Mouse (Mus musculus): Measurements from ENCODE around the gene Sln. TPM values are rescaled to one million over a fixed set of nuclear protein-coding genes. Genes with fewer than 3 reads are reported as not detected.

The Sln gene
- polyA plus RNA-seq, 2 experiments, result 0.10 TPM; not detected in 1

GRCm38 (mm10) chr9:53825318-53825717 lies 24.6 kb upstream of the Sln start:
- TF ChIP-seq CTCF (IDR thresholded peaks at IDR 0.05; ENCODE audit: low read depth) (peak; percentile 70), EP300 (IDR thresholded peaks at IDR 0.05; ENCODE audit: low read depth) (no peak)
- Histone ChIP-seq H3K9me3 (ENCODE audit: control insufficient read depth, low read length) (no peaks in the 10 kb centered on the region), H3K4me2 (ENCODE audit: low read depth) (no peak overlapping the region), H3K4me3 (ENCODE audit: insufficient read depth in 1 of 2, low read depth in 2 of 2, low read length in 2 of 2) (no peak overlapping the region), H3K27ac (no peak overlapping the region), H3K9ac (replicated peaks) (no peak overlapping the region), H3K27me3 (ENCODE audit: control insufficient read depth, insufficient read depth, low read length) (no peaks in the 10 kb centered on the region), H3K36me3 (replicated peaks; ENCODE audit: control insufficient read depth, insufficient read depth, low read depth) (no peaks in the 10 kb centered on the region), H3K4me1 (replicated peaks; ENCODE audit: control insufficient read depth in 2 of 2, insufficient read depth in 2 of 2, low read length in 1 of 2) (no peaks in the 10 kb centered on the region)
- ATAC-seq (ENCODE audit: insufficient read depth) (no peak), DNase-seq (ENCODE audit: low read depth in 3 of 3, low spot score in 3 of 3) (peak in 1 of 3 experiments; percentile 4)
- 6% methylated on average over 9 of the region's 9 CpGs for WGBS (ENCODE audit: insufficient replicate concordance)

GRCm38 (mm10) chr9:53829081-53829865 lies 20.7 kb upstream of the Sln start:
- Histone ChIP-seq H3K27me3 (ENCODE audit: control insufficient read depth, insufficient read depth, low read length) (no peaks in the 10 kb centered on the region), H3K27ac (no peak overlapping the region), H3K4me3 (ENCODE audit: insufficient read depth in 1 of 2, low read depth in 2 of 2, low read length in 2 of 2) (peak overlapping the region; percentile 41 to 55), H3K36me3 (replicated peaks; ENCODE audit: control insufficient read depth, insufficient read depth, low read depth) (no peaks in the 10 kb centered on the region), H3K4me1 (replicated peaks; ENCODE audit: control insufficient read depth in 2 of 2, insufficient read depth in 2 of 2, low read length in 1 of 2) (no peaks in the 10 kb centered on the region), H3K4me2 (ENCODE audit: low read depth) (peak overlapping the region; percentile 52), H3K9ac (replicated peaks) (no peak overlapping the region; the same call in 1 of the 2 replicates), H3K9me3 (ENCODE audit: control insufficient read depth, low read length) (no peaks in the 10 kb centered on the region)
- ATAC-seq (ENCODE audit: insufficient read depth) (no peak), DNase-seq (ENCODE audit: low read depth in 3 of 3, low spot score in 3 of 3) (peak in 1 of 3 experiments; percentile 1)
- TF ChIP-seq EP300 (IDR thresholded peaks at IDR 0.05; ENCODE audit: low read depth), result no peak
- TF ChIP-seq CTCF (IDR thresholded peaks at IDR 0.05; ENCODE audit: low read depth), result no peak; the same call in 1 of the 2 replicates
- WGBS (ENCODE audit: insufficient replicate concordance), result 12% methylated on average over 14 of the region's 14 CpGs

GRCm38 (mm10) chr9:53829866-53830209 lies 20.1 kb upstream of the Sln start:
- no peak for TF ChIP-seq CTCF (IDR thresholded peaks at IDR 0.05; ENCODE audit: low read depth)
- TF ChIP-seq EP300 (IDR thresholded peaks at IDR 0.05; ENCODE audit: low read depth), result no peak
- H3K9ac ChIP-seq (replicated peaks), result no peak overlapping the region; the same call in 1 of the 2 replicates
- H3K36me3 ChIP-seq (replicated peaks; ENCODE audit: control insufficient read depth, insufficient read depth, low read depth), result no peaks in the 10 kb centered on the region
- H3K4me2 ChIP-seq (ENCODE audit: low read depth), result peak overlapping the region; percentile 52
- WGBS (ENCODE audit: insufficient replicate concordance), result 31% methylated on average over 2 of the region's 2 CpGs
- no peaks in the 10 kb centered on the region for H3K27me3 ChIP-seq (ENCODE audit: control insufficient read depth, insufficient read depth, low read length)
- no peaks in the 10 kb centered on the region for H3K9me3 ChIP-seq (ENCODE audit: control insufficient read depth, low read length)
- DNase-seq (ENCODE audit: low read depth in 3 of 3, low spot score in 3 of 3), result no peak
- ATAC-seq (ENCODE audit: insufficient read depth), result no peak
- H3K4me3 ChIP-seq (ENCODE audit: insufficient read depth in 1 of 2, low read depth in 2 of 2, low read length in 2 of 2), result peak overlapping the region; percentile 41 to 55; a peak in 3 of 4 replicates
- no peaks in the 10 kb centered on the region for H3K4me1 ChIP-seq (replicated peaks; ENCODE audit: control insufficient read depth in 2 of 2, insufficient read depth in 2 of 2, low read length in 1 of 2)
- H3K27ac ChIP-seq, result no peak overlapping the region

GRCm38 (mm10) chr9:53835039-53835438 lies 14.9 kb upstream of the Sln start:
- no peaks in the 10 kb centered on the region for H3K36me3 ChIP-seq (replicated peaks; ENCODE audit: control insufficient read depth, insufficient read depth, low read depth)
- H3K9me3 ChIP-seq (ENCODE audit: control insufficient read depth, low read length), result no peaks in the 10 kb centered on the region
- H3K27me3 ChIP-seq (ENCODE audit: control insufficient read depth, insufficient read depth, low read length), result no peaks in the 10 kb centered on the region
- TF ChIP-seq EP300 (IDR thresholded peaks at IDR 0.05; ENCODE audit: low read depth), result no peak
- no peak for TF ChIP-seq CTCF (IDR thresholded peaks at IDR 0.05; ENCODE audit: low read depth)
- no peaks in the 10 kb centered on the region for H3K4me1 ChIP-seq (replicated peaks; ENCODE audit: control insufficient read depth in 2 of 2, insufficient read depth in 2 of 2, low read length in 1 of 2)
- H3K9ac ChIP-seq (replicated peaks), result no peak overlapping the region
- no peak for DNase-seq (ENCODE audit: low read depth in 3 of 3, low spot score in 3 of 3)
- WGBS (ENCODE audit: insufficient replicate concordance), result 40% methylated on average over 3 of the region's 3 CpGs
- no peak overlapping the region for H3K4me2 ChIP-seq (ENCODE audit: low read depth)
- H3K4me3 ChIP-seq (ENCODE audit: insufficient read depth in 1 of 2, low read depth in 2 of 2, low read length in 2 of 2), result no peak overlapping the region
- ATAC-seq (ENCODE audit: insufficient read depth), result no peak
- no peak overlapping the region for H3K27ac ChIP-seq

GRCm38 (mm10) chr9:53835976-53836375 lies 14.0 kb upstream of the Sln start:
- H3K9me3 ChIP-seq (ENCODE audit: control insufficient read depth, low read length), result no peaks in the 10 kb centered on the region
- H3K27ac ChIP-seq, result no peak overlapping the region
- H3K4me1 ChIP-seq (replicated peaks; ENCODE audit: control insufficient read depth in 2 of 2, insufficient read depth in 2 of 2, low read length in 1 of 2), result no peaks in the 10 kb centered on the region
- 60% methylated on average over 4 of the region's 4 CpGs for WGBS (ENCODE audit: insufficient replicate concordance)
- no peaks in the 10 kb centered on the region for H3K27me3 ChIP-seq (ENCODE audit: control insufficient read depth, insufficient read depth, low read length)
- H3K36me3 ChIP-seq (replicated peaks; ENCODE audit: control insufficient read depth, insufficient read depth, low read depth), result no peaks in the 10 kb centered on the region
- H3K4me3 ChIP-seq (ENCODE audit: insufficient read depth in 1 of 2, low read depth in 2 of 2, low read length in 2 of 2), result no peak overlapping the region
- TF ChIP-seq EP300 (IDR thresholded peaks at IDR 0.05; ENCODE audit: low read depth) (no peak), CTCF (IDR thresholded peaks at IDR 0.05; ENCODE audit: low read depth) (no peak)
- ATAC-seq (ENCODE audit: insufficient read depth), result no peak
- H3K4me2 ChIP-seq (ENCODE audit: low read depth), result no peak overlapping the region
- DNase-seq (ENCODE audit: low read depth in 3 of 3, low spot score in 3 of 3), result no peak
- no peak overlapping the region for H3K9ac ChIP-seq (replicated peaks)
